ENCODE assay signal across 28 mouse cellular contexts in the genomic region with DNA sequence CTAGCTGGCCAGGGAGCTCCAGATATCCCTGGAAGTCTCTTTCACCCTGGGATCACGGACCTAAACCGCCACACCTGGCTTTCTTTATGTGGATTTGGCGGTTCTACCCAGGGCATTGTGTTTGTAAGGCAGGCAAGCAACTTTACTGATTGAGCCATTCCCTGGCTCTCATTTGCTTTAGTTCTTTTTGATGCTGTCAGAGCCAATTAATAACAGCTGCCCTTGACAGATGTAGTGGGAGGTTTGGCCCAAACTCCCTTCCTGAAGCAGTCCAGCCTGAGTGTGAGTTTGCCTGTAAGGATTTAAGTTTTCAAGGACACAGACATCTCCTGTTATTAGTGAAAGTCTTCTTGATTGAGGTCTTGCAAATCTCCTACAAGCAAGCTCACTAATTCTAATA.
DNase-seq lines count a peak whose midpoint lies in the region; ATAC-seq and TF ChIP-seq lines count a peak whose summit lies in the region.
"Had no signal": no experiment of that assay in that cellular context is flagged by ENCODE, and none has a peak within 500 bp of the region (broad histone marks: within the 10 kb centered on the region; RNA-seq: fewer than 3 reads in every experiment).

No protein-coding gene starts in this region.

- no peak overlapping the region for H3K4me2 ChIP-seq in kidney, postnatal 0 days (ENCODE audit: low read length)
- H3K4me2 ChIP-seq in kidney, embryonic 15.5 days = no peak overlapping the region
- no peak overlapping the region for H3K4me2 ChIP-seq in limb, embryonic 13.5 days (replicated peaks)
- H3K4me2 ChIP-seq: embryonic facial prominence, embryonic 15.5 days; forebrain, embryonic 13.5 days; heart, embryonic 11.5 days; hindbrain, embryonic 15.5 days; midbrain, embryonic 13.5 days; neural tube, embryonic 13.5 days had no signal

- DNase-seq in embryo, embryonic 11 days = peak; percentile 14
- DNase-seq in embryo, embryonic 10.5 days (ENCODE audit: low spot score) = no peak
- peak; percentile 46 for DNase-seq in kidney, postnatal 0 days (ENCODE audit: low spot score)
- no peak for DNase-seq in layer of hippocampus, postnatal 36 days
- DNase-seq in layer of hippocampus, adult 18-20 months (ENCODE audit: low spot score in 2 of 2) = no peak
- DNase-seq: adrenal gland, adult 2 months; cerebellum, adult 8-10 months; cerebellum, postnatal 25 days; gastrocnemius, postnatal 25 days; kidney, adult 11 months; kidney, postnatal 36 days; liver; lung, adult 2 months; lung, postnatal 10 days had no signal

- no peaks in the 10 kb centered on the region for H3K4me1 ChIP-seq in kidney, postnatal 0 days (replicated peaks; ENCODE audit: insufficient read depth, low read length)
- H3K4me1 ChIP-seq in kidney, embryonic 15.5 days = no peaks in the 10 kb centered on the region
- H3K4me1 ChIP-seq in limb, embryonic 13.5 days = peaks cover 22% of the 10 kb centered on the region
- H3K4me1 ChIP-seq: forebrain, embryonic 13.5 days; hindbrain, embryonic 10.5 days; hindbrain, embryonic 15.5 days; midbrain, embryonic 13.5 days; neural tube, embryonic 13.5 days had no signal

- no peak overlapping the region for H3K27ac ChIP-seq in kidney, postnatal 0 days
- H3K27ac ChIP-seq in kidney, embryonic 15.5 days = no peak overlapping the region
- peak overlapping the region; percentile 61; the same call in 1 of the 2 replicates for H3K27ac ChIP-seq in limb, embryonic 13.5 days
- H3K27ac ChIP-seq: forebrain, embryonic 13.5 days; hindbrain, embryonic 10.5 days; hindbrain, embryonic 15.5 days; liver, embryonic 14.5 days; macrophage; midbrain, embryonic 13.5 days; neural tube, embryonic 13.5 days had no signal

- ATAC-seq in kidney, postnatal 0 days (replicated peaks; ENCODE audit: low FRiP score, low read depth) = no peak
- no peak for ATAC-seq in kidney, embryonic 15.5 days (replicated peaks; ENCODE audit: low FRiP score)
- ATAC-seq in limb, embryonic 13.5 days (ENCODE audit: low FRiP score, low read depth) = no peak
- ATAC-seq: activated CD4-positive, CD25-positive, alpha-beta regulatory T cell, adult 4 months; forebrain, embryonic 13.5 days; inflammation-experienced regulatory T-cells, adult 6 months; midbrain, embryonic 13.5 days had no signal

- no peaks in the 10 kb centered on the region for H3K27me3 ChIP-seq in kidney, postnatal 0 days (ENCODE audit: insufficient read depth, low read length)
- no peaks in the 10 kb centered on the region for H3K27me3 ChIP-seq in kidney, embryonic 15.5 days
- H3K27me3 ChIP-seq in limb, embryonic 13.5 days = no peaks in the 10 kb centered on the region
- H3K27me3 ChIP-seq: CH12.LX; embryonic facial prominence, embryonic 15.5 days; forebrain, embryonic 13.5 days; hindbrain, embryonic 15.5 days; midbrain, embryonic 13.5 days; neural tube, embryonic 13.5 days had no signal

- H3K36me3 ChIP-seq in kidney, postnatal 0 days (ENCODE audit: insufficient read depth, low read length) = no peaks in the 10 kb centered on the region
- H3K36me3 ChIP-seq in kidney, embryonic 15.5 days = no peaks in the 10 kb centered on the region
- no peaks in the 10 kb centered on the region for H3K36me3 ChIP-seq in limb, embryonic 13.5 days
- H3K36me3 ChIP-seq: embryonic facial prominence, embryonic 15.5 days; hindbrain, embryonic 10.5 days; hindbrain, embryonic 15.5 days; midbrain, embryonic 13.5 days; neural tube, embryonic 13.5 days had no signal

- H3K4me3 ChIP-seq in kidney, postnatal 0 days (replicated peaks; ENCODE audit: low read depth, low read length) = no peak overlapping the region
- no peak overlapping the region for H3K4me3 ChIP-seq in kidney, embryonic 15.5 days (replicated peaks)
- H3K4me3 ChIP-seq in limb, embryonic 13.5 days = no peak overlapping the region
- H3K4me3 ChIP-seq: embryonic facial prominence, embryonic 15.5 days; forebrain, embryonic 13.5 days; hindbrain, embryonic 10.5 days; hindbrain, embryonic 15.5 days; midbrain, embryonic 13.5 days; neural tube, embryonic 13.5 days had no signal

- no peak for TF ChIP-seq CTCF in kidney, postnatal 0 days (IDR thresholded peaks at IDR 0.05; ENCODE audit: low read depth)

- H3K9ac ChIP-seq in kidney, postnatal 0 days (ENCODE audit: low read depth, low read length) = no peak overlapping the region
- H3K9ac ChIP-seq in kidney, embryonic 15.5 days = no peak overlapping the region
- no peak overlapping the region for H3K9ac ChIP-seq in limb, embryonic 13.5 days
- H3K9ac ChIP-seq: embryonic facial prominence, embryonic 15.5 days; forebrain, embryonic 13.5 days; hindbrain, embryonic 15.5 days; liver, embryonic 14.5 days; midbrain, embryonic 13.5 days; neural tube, embryonic 13.5 days had no signal

- no peaks in the 10 kb centered on the region for H3K9me3 ChIP-seq in kidney, postnatal 0 days (replicated peaks; ENCODE audit: low read length)
- no peaks in the 10 kb centered on the region for H3K9me3 ChIP-seq in kidney, embryonic 15.5 days (replicated peaks)
- H3K9me3 ChIP-seq in limb, embryonic 13.5 days = no peaks in the 10 kb centered on the region
- H3K9me3 ChIP-seq: embryonic facial prominence, embryonic 15.5 days; forebrain, embryonic 13.5 days; hindbrain, embryonic 10.5 days; hindbrain, embryonic 15.5 days; midbrain, embryonic 13.5 days; neural tube, embryonic 13.5 days had no signal

- 59% methylated on average over 3 of the region's 3 CpGs for WGBS in kidney, postnatal 0 days
- WGBS in kidney, embryonic 15.5 days = 66% methylated on average over 3 of the region's 3 CpGs
- WGBS in limb, embryonic 13.5 days = 32% methylated on average over 3 of the region's 3 CpGs

Comparison
In these comparisons a context has a peak if more than half of its experiments do, and no peak if none do; other contexts are left out.
1. DNase-seq: peak in embryo, embryonic 11 days (single experiment) and kidney, postnatal 0 days (single experiment); none in embryo, embryonic 10.5 days (single experiment), layer of hippocampus, postnatal 36 days (0 of 2) and layer of hippocampus, adult 18-20 months (0 of 2).